Mouse (Mus musculus): ENCODE measurements around the gene Krt16. TPM values are rescaled to one million over a fixed set of nuclear protein-coding genes. Genes with fewer than 3 reads are reported as not detected.

Gene Krt16
- polyA plus RNA-seq, 1 experiment = not detected

- WGBS = 72% methylated on average over 4 of the region's 4 CpGs
- TF ChIP-seq POLR2A (IDR thresholded peaks at IDR 0.05; ENCODE audit: borderline replicate concordance, insufficient read depth, low read length) (no peak), CTCF (IDR thresholded peaks at IDR 0.05; ENCODE audit: borderline replicate concordance, insufficient read depth, low read depth, low read length) (no peak)
- no peak for DNase-seq
- no peaks in the 10 kb centered on the region for H3K27me3 ChIP-seq (ENCODE audit: control insufficient read depth, insufficient read depth, low read length)
- H3K4me3 ChIP-seq (replicated peaks; ENCODE audit: insufficient read depth, low read depth, low read length) = no peak overlapping the region
- no peaks in the 10 kb centered on the region for H3K4me1 ChIP-seq (ENCODE audit: control insufficient read depth, insufficient read depth, low read length)
- no peak overlapping the region for H3K27ac ChIP-seq (ENCODE audit: insufficient read depth, low read length)
Observed at GRCm38 (mm10) chr11:100202906-100203305, 45.8 kb downstream of the Krt16 start.

DNA sequence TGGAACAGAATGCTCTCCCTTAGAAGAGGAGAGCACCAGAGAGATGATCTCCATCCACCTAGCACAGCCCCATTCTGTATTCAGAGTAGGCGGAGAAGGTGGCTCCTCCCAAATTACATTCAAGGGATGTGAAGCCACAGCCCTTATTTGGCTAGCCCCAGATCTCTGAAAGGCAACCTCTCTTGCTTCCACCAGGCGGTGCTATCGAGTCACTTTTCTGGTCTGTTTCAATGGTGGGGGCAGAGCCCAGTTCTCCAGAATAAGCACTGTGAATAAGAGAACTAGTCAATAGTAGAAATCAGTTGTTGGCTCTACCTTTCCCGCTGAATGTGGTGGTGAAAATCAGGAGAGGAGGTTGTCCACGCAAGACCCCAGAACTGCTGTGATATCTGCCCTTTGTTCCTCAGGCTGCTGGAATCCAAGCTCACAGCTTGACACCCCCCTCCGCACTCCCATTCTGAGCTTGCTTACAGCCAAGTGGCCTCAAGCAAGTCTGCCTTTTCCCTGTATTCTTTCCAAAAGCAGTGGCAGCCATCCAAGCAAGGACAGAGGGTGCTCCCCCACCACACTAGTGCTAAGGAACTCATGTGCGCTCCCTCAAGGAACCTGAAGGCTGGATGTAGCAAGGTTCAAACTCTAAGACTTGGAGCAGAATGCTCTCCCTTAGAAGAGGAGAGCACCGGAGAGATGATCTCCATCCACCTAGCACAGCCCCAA, 48.4 kb downstream of the Krt16 start:
- TF ChIP-seq POLR2A (IDR thresholded peaks at IDR 0.05; ENCODE audit: borderline replicate concordance, insufficient read depth, low read length) (no peak), CTCF (IDR thresholded peaks at IDR 0.05; ENCODE audit: borderline replicate concordance, insufficient read depth, low read depth, low read length) (peak; percentile 31; the same call in 1 of the 2 replicates)
- 32% methylated on average over 8 of the region's 8 CpGs for WGBS

GRCm38 (mm10) chr11:100198666-100199065, 50.0 kb downstream of the Krt16 start:
- 76% methylated on average over 4 of the region's 4 CpGs for WGBS
- no peaks in the 10 kb centered on the region for H3K27me3 ChIP-seq (ENCODE audit: control insufficient read depth, insufficient read depth, low read length)
- H3K4me1 ChIP-seq (ENCODE audit: control insufficient read depth, insufficient read depth, low read length) = no peaks in the 10 kb centered on the region
- H3K27ac ChIP-seq (ENCODE audit: insufficient read depth, low read length) = no peak overlapping the region
- no peak for TF ChIP-seq POLR2A (IDR thresholded peaks at IDR 0.05; ENCODE audit: borderline replicate concordance, insufficient read depth, low read length)
- TF ChIP-seq CTCF (IDR thresholded peaks at IDR 0.05; ENCODE audit: borderline replicate concordance, insufficient read depth, low read depth, low read length) = no peak
- H3K4me3 ChIP-seq (replicated peaks; ENCODE audit: insufficient read depth, low read depth, low read length) = no peak overlapping the region
- no peak for DNase-seq

More for the DNA sequence above, 48.4 kb downstream of the Krt16 start:
- no peak overlapping the region for H3K4me3 ChIP-seq (replicated peaks; ENCODE audit: insufficient read depth, low read depth, low read length)
- no peak for DNase-seq
- no peaks in the 10 kb centered on the region for H3K27me3 ChIP-seq (ENCODE audit: control insufficient read depth, insufficient read depth, low read length)
- no peak overlapping the region for H3K27ac ChIP-seq (ENCODE audit: insufficient read depth, low read length)
- no peaks in the 10 kb centered on the region for H3K4me1 ChIP-seq (ENCODE audit: control insufficient read depth, insufficient read depth, low read length)

Other genes starting within 250 kb of the Krt16 start
- gene Krt33a, start 232.7 kb downstream of the Krt16 start, polyA plus RNA-seq (2012; rRNA removed) = not detected in 2 replicates
- gene Krt33b, start 219.0 kb downstream of the Krt16 start, polyA plus RNA-seq (2012; rRNA removed) = not detected in 2 replicates
- gene Krt34, start 207.3 kb downstream of the Krt16 start, polyA plus RNA-seq (2012; rRNA removed) = not detected in 2 replicates
- not detected in 2 replicates for gene Krt31, start 198.4 kb downstream of the Krt16 start, polyA plus RNA-seq (2012; rRNA removed)
- not detected in 2 replicates for gene Krt32, start 160.7 kb downstream of the Krt16 start, polyA plus RNA-seq (2012; rRNA removed)
- not detected in 2 replicates for gene Krt35, start 152.7 kb downstream of the Krt16 start, polyA plus RNA-seq (2012; rRNA removed)
- gene Krt36, start 143.3 kb downstream of the Krt16 start, polyA plus RNA-seq (2012; rRNA removed) = not detected in 2 replicates
- not detected in 2 replicates for gene Krt13, start 127.3 kb downstream of the Krt16 start, polyA plus RNA-seq (2012; rRNA removed)
- 0.08 and 0.35 TPM in 2 replicates for gene Krt15, start 113.0 kb downstream of the Krt16 start, polyA plus RNA-seq (2012; rRNA removed)
- 0.36 and 0.51 TPM in 2 replicates for gene Krt19, start 100.2 kb downstream of the Krt16 start, polyA plus RNA-seq (2012; rRNA removed)
- 0.62 and 1.5 TPM in 2 replicates for gene Krt9, start 55.7 kb downstream of the Krt16 start, polyA plus RNA-seq (2012; rRNA removed)
- 0.11 and 0.13 TPM in 2 replicates for gene Krt14, start 41.4 kb downstream of the Krt16 start, polyA plus RNA-seq (2012; rRNA removed)
- 0.11 and 0.16 TPM in 2 replicates for gene Krt17, start 12.1 kb upstream of the Krt16 start, polyA plus RNA-seq (2012; rRNA removed)
- not detected in 2 replicates for gene Krt42, start 21.0 kb upstream of the Krt16 start, polyA plus RNA-seq (2012; rRNA removed)
- 430 and 502 TPM in 2 replicates for gene Eif1, start 71.0 kb upstream of the Krt16 start, polyA plus RNA-seq (2012; rRNA removed)
- gene Gast, start 85.5 kb upstream of the Krt16 start, polyA plus RNA-seq (2012; rRNA removed) = not detected in 2 replicates
- gene Hap1, start 107.2 kb upstream of the Krt16 start, polyA plus RNA-seq (2012; rRNA removed) = 105 and 107 TPM in 2 replicates
- gene Jup, start 148.9 kb upstream of the Krt16 start, polyA plus RNA-seq (2012; rRNA removed) = 127 and 162 TPM in 2 replicates
- 17.6 and 19.6 TPM in 2 replicates for gene P3h4, start 165.9 kb upstream of the Krt16 start, polyA plus RNA-seq (2012; rRNA removed)
- 8.0 and 8.6 TPM in 2 replicates for gene Fkbp10, start 166.8 kb upstream of the Krt16 start, polyA plus RNA-seq (2012; rRNA removed)
- gene Nt5c3b, start 192.9 kb upstream of the Krt16 start, polyA plus RNA-seq (2012; rRNA removed) = 79.9 and 85.7 TPM in 2 replicates
- 0.46 and 0.49 TPM in 2 replicates for gene Klhl10, start 193.0 kb upstream of the Krt16 start, polyA plus RNA-seq (2012; rRNA removed)
- 16.1 and 19.1 TPM in 2 replicates for gene Klhl11, start 223.8 kb upstream of the Krt16 start, polyA plus RNA-seq (2012; rRNA removed)